24 mouse cellular contexts compared by ENCODE assay signal in the genomic region with DNA sequence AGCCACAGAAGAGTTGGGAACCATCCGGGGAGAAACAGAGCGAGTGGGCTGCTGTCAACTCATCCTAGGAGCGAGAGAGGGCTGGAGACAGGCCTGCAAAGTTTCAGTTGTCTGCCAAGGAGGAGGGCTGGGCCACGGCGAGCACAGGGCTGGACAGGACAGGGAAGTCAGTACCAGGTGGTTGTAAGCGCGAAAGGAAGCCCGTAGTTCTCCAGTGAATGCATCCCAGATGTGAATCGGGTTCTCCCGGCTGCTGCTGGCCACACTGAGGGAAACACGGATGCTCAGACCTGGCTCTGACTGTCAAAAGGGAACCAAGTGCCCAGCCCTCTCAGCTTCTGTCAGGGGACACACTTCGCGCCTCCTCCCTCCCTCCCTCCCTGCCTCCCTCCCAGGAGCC. TPM values are rescaled to one million over a fixed set of nuclear protein-coding genes. Genes with fewer than 3 reads are reported as not detected.
DNase-seq lines count a peak whose midpoint lies in the region; ATAC-seq and TF ChIP-seq lines count a peak whose summit lies in the region.
"Had no signal": no experiment of that assay in that cellular context is flagged by ENCODE, and none has a peak within 500 bp of the region (broad histone marks: within the 10 kb centered on the region; RNA-seq: fewer than 3 reads in every experiment).

No protein-coding gene starts in this region.

- ATAC-seq in forebrain, embryonic 13.5 days, result no peak
- ATAC-seq in intestine, embryonic 16.5 days, result no peak
- no peak for ATAC-seq in intestine, postnatal 0 days
- ATAC-seq in limb, embryonic 12.5 days (ENCODE audit: insufficient number of reproducible peaks, insufficient read depth, low FRiP score, low TSS enrichment, low read depth), result no peak
- ATAC-seq: forebrain, embryonic 16.5 days; Patski had no signal

- H3K9me3 ChIP-seq in forebrain, embryonic 10.5 days, result no peaks in the 10 kb centered on the region; the same call in 1 of the 2 replicates
- no peaks in the 10 kb centered on the region for H3K9me3 ChIP-seq in forebrain, embryonic 13.5 days (replicated peaks)
- no peaks in the 10 kb centered on the region for H3K9me3 ChIP-seq in intestine, embryonic 16.5 days (ENCODE audit: control insufficient read depth, low read length)
- H3K9me3 ChIP-seq in intestine, postnatal 0 days (ENCODE audit: control insufficient read depth), result no peaks in the 10 kb centered on the region
- no peaks in the 10 kb centered on the region for H3K9me3 ChIP-seq in ES-E14 (ENCODE audit: control insufficient read depth, insufficient read depth, low read depth, low read length)
- H3K9me3 ChIP-seq in limb, embryonic 12.5 days, result no peaks in the 10 kb centered on the region
- H3K9me3 ChIP-seq: embryonic facial prominence, embryonic 15.5 days; G1E; lung, embryonic 15.5 days had no signal

- peaks cover 78% of the 10 kb centered on the region for H3K4me1 ChIP-seq in forebrain, embryonic 10.5 days
- H3K4me1 ChIP-seq in forebrain, embryonic 13.5 days, result peaks cover 47% of the 10 kb centered on the region
- peaks cover 10% of the 10 kb centered on the region for H3K4me1 ChIP-seq in intestine, embryonic 16.5 days (ENCODE audit: control insufficient read depth, insufficient read depth, low read length)
- H3K4me1 ChIP-seq in intestine, postnatal 0 days (replicated peaks; ENCODE audit: control insufficient read depth, insufficient read depth, low read length), result 0 out of 2 replicates have a peak, but pooled peaks cover 3% of the 10 kb centered on the region
- peaks cover 19 to 50% of the 10 kb centered on the region in 2 experiments for H3K4me1 ChIP-seq in ES-E14 (ENCODE audit: control insufficient read depth in 2 of 2, insufficient read depth in 2 of 2, low read length in 2 of 2, poor library complexity in 1 of 2)
- peaks cover 54% of the 10 kb centered on the region for H3K4me1 ChIP-seq in limb, embryonic 12.5 days (replicated peaks)

- no peak overlapping the region for H3K4me2 ChIP-seq in forebrain, embryonic 13.5 days
- H3K4me2 ChIP-seq in intestine, embryonic 16.5 days (ENCODE audit: low read depth, low read length), result no peak overlapping the region
- H3K4me2 ChIP-seq in intestine, postnatal 0 days (replicated peaks; ENCODE audit: low read depth), result no peak overlapping the region
- no peak overlapping the region for H3K4me2 ChIP-seq in limb, embryonic 12.5 days
- H3K4me2 ChIP-seq: embryonic facial prominence, embryonic 15.5 days; lung, embryonic 15.5 days had no signal

- H3K4me3 ChIP-seq in forebrain, embryonic 10.5 days, result no peak overlapping the region
- H3K4me3 ChIP-seq in forebrain, embryonic 13.5 days, result no peak overlapping the region
- no peak overlapping the region for H3K4me3 ChIP-seq in intestine, embryonic 16.5 days (ENCODE audit: low read length)
- no peak overlapping the region for H3K4me3 ChIP-seq in intestine, postnatal 0 days (ENCODE audit: low read depth, low read length)
- no peak overlapping the region for H3K4me3 ChIP-seq in ES-E14 (ENCODE audit: insufficient read depth in 1 of 2, low read depth in 1 of 2, low read length in 2 of 2, poor library complexity in 1 of 2, severe bottlenecking in 1 of 2)
- H3K4me3 ChIP-seq in limb, embryonic 12.5 days (replicated peaks), result no peak overlapping the region
- H3K4me3 ChIP-seq: embryonic facial prominence, embryonic 15.5 days; lung, embryonic 15.5 days had no signal

- H3K27ac ChIP-seq in forebrain, embryonic 10.5 days, result peak overlapping the region; percentile 68
- no peak overlapping the region for H3K27ac ChIP-seq in forebrain, embryonic 13.5 days
- H3K27ac ChIP-seq in intestine, embryonic 16.5 days (ENCODE audit: low read length), result no peak overlapping the region
- no peak overlapping the region for H3K27ac ChIP-seq in intestine, postnatal 0 days (ENCODE audit: low read depth, low read length)
- no peak overlapping the region for H3K27ac ChIP-seq in ES-E14 (ENCODE audit: insufficient read depth, low read depth, low read length, poor library complexity, severe bottlenecking)
- H3K27ac ChIP-seq in limb, embryonic 12.5 days, result peak overlapping the region; percentile 95
- H3K27ac ChIP-seq: embryonic facial prominence, embryonic 15.5 days; liver, embryonic 14.5 days; lung, embryonic 15.5 days had no signal

- in situ Hi-C loops in ES-E14 (cut with MboI; ENCODE audit: low sequenced_read_pairs in 2 of 2, unreplicated experiment in 2 of 2), result no loop called here

- no peak for DNase-seq in forebrain, embryonic 10.5 days (ENCODE audit: extremely low spot score, low spot score)
- DNase-seq in ES-E14 (ENCODE audit: low read depth, low spot score), result no peak
- DNase-seq in cerebellum, adult 8-10 months, result no peak
- no peak for DNase-seq in thymus, postnatal 25 days
- DNase-seq: adrenal gland, postnatal 36 days; cerebellum, adult 11 months; cerebellum, postnatal 10 days; gastrocnemius, postnatal 10 days; kidney, adult 18-20 months; left cerebral cortex, postnatal 4 days; lung, postnatal 4 days; thymus, adult 18-20 months had no signal

- WGBS in forebrain, embryonic 10.5 days, result 79% methylated on average over 13 of the region's 13 CpGs
- WGBS in forebrain, embryonic 13.5 days, result 88% methylated on average over 13 of the region's 13 CpGs
- 74% methylated on average over 13 of the region's 13 CpGs for WGBS in intestine, embryonic 16.5 days
- 78% methylated on average over 13 of the region's 13 CpGs for WGBS in intestine, postnatal 0 days
- WGBS in limb, embryonic 12.5 days, result 30% methylated on average over 13 of the region's 13 CpGs

- no peak for TF ChIP-seq CTCF in intestine, postnatal 0 days (IDR thresholded peaks at IDR 0.05; ENCODE audit: low read depth)

- peaks cover 35% of the 10 kb centered on the region for H3K27me3 ChIP-seq in forebrain, embryonic 10.5 days (ENCODE audit: poor library complexity, severe bottlenecking)
- no peaks in the 10 kb centered on the region for H3K27me3 ChIP-seq in forebrain, embryonic 13.5 days
- no peaks in the 10 kb centered on the region for H3K27me3 ChIP-seq in intestine, embryonic 16.5 days (replicated peaks; ENCODE audit: control insufficient read depth, insufficient read depth, low read length)
- no peaks in the 10 kb centered on the region; the same call in 1 of the 2 replicates for H3K27me3 ChIP-seq in intestine, postnatal 0 days (replicated peaks; ENCODE audit: control insufficient read depth, insufficient read depth, low read length)
- H3K27me3 ChIP-seq in limb, embryonic 12.5 days, result no peaks in the 10 kb centered on the region
- H3K27me3 ChIP-seq: embryonic facial prominence, embryonic 15.5 days; lung, embryonic 15.5 days; Patski had no signal

- H3K36me3 ChIP-seq in forebrain, embryonic 10.5 days (replicated peaks), result peaks cover 75% of the 10 kb centered on the region
- peaks cover 68% of the 10 kb centered on the region for H3K36me3 ChIP-seq in forebrain, embryonic 13.5 days (ENCODE audit: poor library complexity, severe bottlenecking)
- peaks cover 15% of the 10 kb centered on the region for H3K36me3 ChIP-seq in intestine, embryonic 16.5 days (ENCODE audit: control insufficient read depth, insufficient read depth, low read length)
- H3K36me3 ChIP-seq in intestine, postnatal 0 days (ENCODE audit: control insufficient read depth, insufficient read depth), result peaks cover 65% of the 10 kb centered on the region
- peaks cover 26% of the 10 kb centered on the region for H3K36me3 ChIP-seq in ES-E14 (ENCODE audit: control insufficient read depth, insufficient read depth, low read length, poor library complexity, severe bottlenecking)
- H3K36me3 ChIP-seq in limb, embryonic 12.5 days, result peaks cover 62% of the 10 kb centered on the region

- H3K9ac ChIP-seq in forebrain, embryonic 13.5 days, result no peak overlapping the region
- H3K9ac ChIP-seq in intestine, embryonic 16.5 days (ENCODE audit: low read depth, low read length), result 0 out of 2 replicates have a peak overlapping the region, but pooled peaks have one; percentile 19
- H3K9ac ChIP-seq in intestine, postnatal 0 days (ENCODE audit: low read depth, low read length), result no peak overlapping the region
- H3K9ac ChIP-seq in ES-E14 (ENCODE audit: insufficient read depth, low read depth, low read length, poor library complexity, severe bottlenecking), result peak overlapping the region; percentile 30; the same call in 1 of the 2 replicates
- no peak overlapping the region; the same call in 1 of the 2 replicates for H3K9ac ChIP-seq in limb, embryonic 12.5 days (replicated peaks)
- H3K9ac ChIP-seq: embryonic facial prominence, embryonic 15.5 days; liver, embryonic 14.5 days; lung, embryonic 15.5 days had no signal

RNA-seq across cellular contexts. Expression of a gene that starts 3.4 kb away (rescaled TPM):
- 27.9 and 28.7 TPM in 2 replicates for polyA plus RNA-seq in forebrain, embryonic 10.5 days (2016; fragmentation: Nextera tagmentation; extraction: Ambion mirVana)
- 63.1 and 72.0 TPM in 2 replicates for polyA plus RNA-seq in forebrain, embryonic 13.5 days (2015; fragmentation: Nextera tagmentation; extraction: Ambion mirVana)
- 6.3 and 6.8 TPM in 2 replicates for polyA plus RNA-seq in intestine, embryonic 16.5 days (2015; fragmentation: Nextera tagmentation; extraction: Ambion mirVana)
- 4.4 and 4.6 TPM in 2 replicates for polyA plus RNA-seq in intestine, postnatal 0 days (2015; fragmentation: Nextera tagmentation; extraction: Ambion mirVana)
- 3.1 and 3.2 TPM in 2 replicates for total RNA-seq in ES-E14 (2012; rRNA removed)
- 53.3 and 54.3 TPM in 2 replicates for polyA plus RNA-seq in limb, embryonic 12.5 days (2016; fragmentation: Nextera tagmentation; extraction: Ambion mirVana)
- total RNA-seq: granulocyte monocyte progenitor cell, adult 5-6 weeks had no signal

RNA-seq across cellular contexts. Expression of a gene that starts 14.5 kb away (rescaled TPM):
- 1.5 TPM in 2 replicates for polyA plus RNA-seq in forebrain, embryonic 10.5 days (2016; fragmentation: Nextera tagmentation; extraction: Ambion mirVana)
- polyA plus RNA-seq in forebrain, embryonic 13.5 days (2015; fragmentation: Nextera tagmentation; extraction: Ambion mirVana), result 1.7 and 2.0 TPM in 2 replicates
- 0.93 and 1.0 TPM in 2 replicates for polyA plus RNA-seq in intestine, embryonic 16.5 days (2015; fragmentation: Nextera tagmentation; extraction: Ambion mirVana)
- polyA plus RNA-seq in intestine, postnatal 0 days (2015; fragmentation: Nextera tagmentation; extraction: Ambion mirVana), result 8.0 and 8.7 TPM in 2 replicates
- total RNA-seq in ES-E14 (2012; rRNA removed), result 0.98 and 2.5 TPM in 2 replicates
- polyA plus RNA-seq in limb, embryonic 12.5 days (2016; fragmentation: Nextera tagmentation; extraction: Ambion mirVana), result 1.9 and 3.3 TPM in 2 replicates

RNA-seq across cellular contexts. Expression of a gene that starts 16.7 kb away (rescaled TPM):
- 46.4 and 51.1 TPM in 2 replicates for polyA plus RNA-seq in forebrain, embryonic 10.5 days (2016; fragmentation: Nextera tagmentation; extraction: Ambion mirVana)
- 32.0 and 35.1 TPM in 2 replicates for polyA plus RNA-seq in forebrain, embryonic 13.5 days (2015; fragmentation: Nextera tagmentation; extraction: Ambion mirVana)
- polyA plus RNA-seq in intestine, embryonic 16.5 days (2015; fragmentation: Nextera tagmentation; extraction: Ambion mirVana), result 24.5 and 26.6 TPM in 2 replicates
- 14.3 and 14.7 TPM in 2 replicates for polyA plus RNA-seq in intestine, postnatal 0 days (2015; fragmentation: Nextera tagmentation; extraction: Ambion mirVana)
- total RNA-seq in ES-E14 (2012; rRNA removed), result 30.7 and 33.0 TPM in 2 replicates
- polyA plus RNA-seq in limb, embryonic 12.5 days (2016; fragmentation: Nextera tagmentation; extraction: Ambion mirVana), result 35.8 and 39.0 TPM in 2 replicates

RNA-seq across cellular contexts. Expression of a gene that starts 16.8 kb away (rescaled TPM):
- 192 and 194 TPM in 2 replicates for polyA plus RNA-seq in forebrain, embryonic 10.5 days (2016; fragmentation: Nextera tagmentation; extraction: Ambion mirVana)
- 119 and 129 TPM in 2 replicates for polyA plus RNA-seq in forebrain, embryonic 13.5 days (2015; fragmentation: Nextera tagmentation; extraction: Ambion mirVana)
- 132 and 148 TPM in 2 replicates for polyA plus RNA-seq in intestine, embryonic 16.5 days (2015; fragmentation: Nextera tagmentation; extraction: Ambion mirVana)
- 48.0 and 49.6 TPM in 2 replicates for polyA plus RNA-seq in intestine, postnatal 0 days (2015; fragmentation: Nextera tagmentation; extraction: Ambion mirVana)
- total RNA-seq in ES-E14 (2012; rRNA removed), result 98.0 and 105 TPM in 2 replicates
- 175 and 180 TPM in 2 replicates for polyA plus RNA-seq in limb, embryonic 12.5 days (2016; fragmentation: Nextera tagmentation; extraction: Ambion mirVana)

RNA-seq across cellular contexts. Expression of a gene that starts 42.4 kb away (rescaled TPM):
- polyA plus RNA-seq in forebrain, embryonic 10.5 days (2016; fragmentation: Nextera tagmentation; extraction: Ambion mirVana), result 4.3 and 4.6 TPM in 2 replicates
- polyA plus RNA-seq in forebrain, embryonic 13.5 days (2015; fragmentation: Nextera tagmentation; extraction: Ambion mirVana), result 12.7 and 14.0 TPM in 2 replicates
- 6.6 and 6.8 TPM in 2 replicates for polyA plus RNA-seq in intestine, embryonic 16.5 days (2015; fragmentation: Nextera tagmentation; extraction: Ambion mirVana)
- 5.9 and 7.5 TPM in 2 replicates for polyA plus RNA-seq in intestine, postnatal 0 days (2015; fragmentation: Nextera tagmentation; extraction: Ambion mirVana)
- total RNA-seq in ES-E14 (2012; rRNA removed), result 12.1 and 13.1 TPM in 2 replicates
- 3.0 and 4.8 TPM in 2 replicates for polyA plus RNA-seq in limb, embryonic 12.5 days (2016; fragmentation: Nextera tagmentation; extraction: Ambion mirVana)
- total RNA-seq: neutrophil, adult 5-6 weeks had no signal

Comparison
In these comparisons a context has a peak if more than half of its experiments do, and no peak if none do; other contexts are left out.
1. H3K27ac ChIP-seq: peak in forebrain, embryonic 10.5 days (single experiment) and limb, embryonic 12.5 days (single experiment); none in forebrain, embryonic 13.5 days (single experiment), intestine, embryonic 16.5 days (single experiment), intestine, postnatal 0 days (single experiment) and ES-E14 (single experiment).
2. H3K9ac ChIP-seq: peak in intestine, embryonic 16.5 days (single experiment) and ES-E14 (single experiment); none in forebrain, embryonic 13.5 days (single experiment), intestine, postnatal 0 days (single experiment) and limb, embryonic 12.5 days (single experiment).